Comparison of ENCODE assay signal across 18 mouse cellular contexts in genomic region chr7:98798134-98798417, GRCm38 (mm10). TPM values are rescaled to one million over a fixed set of nuclear protein-coding genes. Genes with fewer than 3 reads are reported as not detected.
A peak's percentile ranks its signal among the peaks of the same experiment; 100 is the strongest.
DNase-seq lines count a peak whose midpoint lies in the region; ATAC-seq and TF ChIP-seq lines count a peak whose summit lies in the region.
"Had no signal": no experiment of that assay in that cellular context is flagged by ENCODE, and none has a peak within 500 bp of the region (broad histone marks: within the 10 kb centered on the region; RNA-seq: fewer than 3 reads in every experiment).

No protein-coding gene starts in this region.

- H3K9ac ChIP-seq in kidney, embryonic 15.5 days, result no peak overlapping the region
- H3K9ac ChIP-seq in embryonic facial prominence, embryonic 12.5 days, result no peak overlapping the region
- no peak overlapping the region for H3K9ac ChIP-seq in limb, embryonic 14.5 days (ENCODE audit: low read depth, low read length, severe bottlenecking)
- H3K9ac ChIP-seq: forebrain, postnatal 0 days; liver, embryonic 12.5 days; neural tube, embryonic 12.5 days had no signal

- H3K36me3 ChIP-seq in kidney, embryonic 15.5 days, result no peaks in the 10 kb centered on the region
- H3K36me3 ChIP-seq in embryonic facial prominence, embryonic 10.5 days (replicated peaks), result no peaks in the 10 kb centered on the region
- H3K36me3 ChIP-seq in embryonic facial prominence, embryonic 12.5 days, result no peaks in the 10 kb centered on the region
- no peaks in the 10 kb centered on the region for H3K36me3 ChIP-seq in limb, embryonic 14.5 days (ENCODE audit: control insufficient read depth, insufficient read depth, low read length)
- H3K36me3 ChIP-seq: liver, embryonic 12.5 days; neural tube, embryonic 12.5 days had no signal

- H3K9me3 ChIP-seq in kidney, embryonic 15.5 days (replicated peaks), result no peaks in the 10 kb centered on the region
- no peaks in the 10 kb centered on the region for H3K9me3 ChIP-seq in embryonic facial prominence, embryonic 10.5 days
- no peaks in the 10 kb centered on the region for H3K9me3 ChIP-seq in embryonic facial prominence, embryonic 12.5 days
- H3K9me3 ChIP-seq in limb, embryonic 14.5 days (ENCODE audit: control insufficient read depth, low read length), result no peaks in the 10 kb centered on the region
- H3K9me3 ChIP-seq: liver, embryonic 12.5 days; neural tube, embryonic 12.5 days had no signal

- H3K4me2 ChIP-seq in kidney, embryonic 15.5 days, result no peak overlapping the region
- H3K4me2 ChIP-seq in embryonic facial prominence, embryonic 12.5 days (replicated peaks), result no peak overlapping the region
- no peak overlapping the region for H3K4me2 ChIP-seq in limb, embryonic 14.5 days (replicated peaks; ENCODE audit: low read depth, low read length, severe bottlenecking)
- H3K4me2 ChIP-seq: liver, embryonic 12.5 days; neural tube, embryonic 12.5 days had no signal

- DNase-seq in kidney, postnatal 14 days, result no peak
- DNase-seq in embryonic facial prominence, embryonic 10.5 days (ENCODE audit: low spot score), result no peak
- DNase-seq in limb, embryonic 14.5 days (ENCODE audit: low spot score), result no peak
- DNase-seq in cerebellum, adult 9-11 months, result no peak
- no peak for DNase-seq in left cerebral cortex, postnatal 10 days (ENCODE audit: extremely low spot score in 1 of 2, low spot score in 2 of 2)
- DNase-seq: cerebellum, adult 18-20 months; cerebellum, postnatal 36 days; forebrain, postnatal 0 days; gastrocnemius, postnatal 36 days; lung, postnatal 10 days; thymus, postnatal 4 days had no signal

- H3K27ac ChIP-seq in kidney, embryonic 15.5 days, result peak overlapping the region; percentile 45; the same call in 1 of the 2 replicates
- H3K27ac ChIP-seq in embryonic facial prominence, embryonic 10.5 days (replicated peaks), result peak overlapping the region; percentile 49
- peak overlapping the region; percentile 51 for H3K27ac ChIP-seq in embryonic facial prominence, embryonic 12.5 days
- peak overlapping the region; percentile 40; the same call in 1 of the 2 replicates for H3K27ac ChIP-seq in limb, embryonic 14.5 days (replicated peaks; ENCODE audit: low read depth, low read length)
- H3K27ac ChIP-seq: liver, embryonic 12.5 days; neural tube, embryonic 12.5 days had no signal

- H3K4me1 ChIP-seq in kidney, embryonic 15.5 days, result peaks cover 37% of the 10 kb centered on the region
- peaks cover 45% of the 10 kb centered on the region for H3K4me1 ChIP-seq in embryonic facial prominence, embryonic 10.5 days
- peaks cover 34% of the 10 kb centered on the region for H3K4me1 ChIP-seq in embryonic facial prominence, embryonic 12.5 days
- peaks cover 25% of the 10 kb centered on the region for H3K4me1 ChIP-seq in limb, embryonic 14.5 days (ENCODE audit: control insufficient read depth, insufficient read depth, low read length)
- H3K4me1 ChIP-seq: liver, embryonic 12.5 days had no signal

- ATAC-seq in kidney, embryonic 15.5 days (replicated peaks; ENCODE audit: low FRiP score), result peak; percentile 49
- ATAC-seq in embryonic facial prominence, embryonic 12.5 days (ENCODE audit: insufficient number of reproducible peaks, insufficient read depth, low FRiP score, low TSS enrichment), result 0 out of 2 replicates have a peak, but pooled peaks have one; percentile 43
- no peak for ATAC-seq in limb, embryonic 14.5 days (ENCODE audit: low FRiP score, low read depth)
- ATAC-seq: forebrain, postnatal 0 days; hindbrain, embryonic 16.5 days; intestine, postnatal 0 days; liver, embryonic 12.5 days had no signal

- no peak overlapping the region for H3K4me3 ChIP-seq in kidney, embryonic 15.5 days (replicated peaks)
- H3K4me3 ChIP-seq in embryonic facial prominence, embryonic 10.5 days, result 0 out of 2 replicates have a peak overlapping the region, but pooled peaks have one; percentile 1
- no peak overlapping the region for H3K4me3 ChIP-seq in embryonic facial prominence, embryonic 12.5 days
- H3K4me3 ChIP-seq in limb, embryonic 14.5 days (replicated peaks; ENCODE audit: low read length), result no peak overlapping the region
- H3K4me3 ChIP-seq: liver, embryonic 12.5 days; neural tube, embryonic 12.5 days had no signal

- TF ChIP-seq POLR2A in limb, embryonic 14.5 days (IDR thresholded peaks at IDR 0.05; ENCODE audit: borderline replicate concordance, extremely low read depth, insufficient read depth, insufficient read length), result no peak

- intact Hi-C loops in left cerebral cortex, postnatal 10 days (cut with DNase I), result no loop called here

- WGBS in kidney, embryonic 15.5 days, result 18% methylated on average over 3 of the region's 3 CpGs
- 17% methylated on average over 3 of the region's 3 CpGs for WGBS in embryonic facial prominence, embryonic 10.5 days
- 16% methylated on average over 3 of the region's 3 CpGs for WGBS in embryonic facial prominence, embryonic 12.5 days
- 26% methylated on average over 3 of the region's 3 CpGs for WGBS in limb, embryonic 14.5 days

- H3K27me3 ChIP-seq in kidney, embryonic 15.5 days, result no peaks in the 10 kb centered on the region
- H3K27me3 ChIP-seq in embryonic facial prominence, embryonic 10.5 days (replicated peaks; ENCODE audit: low read depth, poor library complexity, severe bottlenecking), result peaks cover 4% of the 10 kb centered on the region; the same call in 1 of the 2 replicates
- no peaks in the 10 kb centered on the region for H3K27me3 ChIP-seq in embryonic facial prominence, embryonic 12.5 days
- H3K27me3 ChIP-seq in limb, embryonic 14.5 days (ENCODE audit: control insufficient read depth, insufficient read depth, low read length), result no peaks in the 10 kb centered on the region
- H3K27me3 ChIP-seq: neural tube, embryonic 12.5 days had no signal

RNA-seq across cellular contexts. Expression of gene Wnt11, which starts 36.8 kb away (rescaled TPM):
- 35.5 and 36.9 TPM in 2 replicates for polyA plus RNA-seq in kidney, embryonic 15.5 days (2015; fragmentation: Nextera tagmentation; extraction: Ambion mirVana)
- polyA plus RNA-seq in embryonic facial prominence, embryonic 10.5 days (2016; fragmentation: Nextera tagmentation; extraction: Ambion mirVana), result 2.0 TPM in 2 replicates
- 24.3 and 25.7 TPM in 2 replicates for polyA plus RNA-seq in embryonic facial prominence, embryonic 12.5 days (2016; fragmentation: Nextera tagmentation; extraction: Ambion mirVana)
- 115 and 178 TPM in 2 replicates for polyA plus RNA-seq in limb, embryonic 14.5 days (2012; rRNA removed)
- polyA plus RNA-seq in limb, embryonic 14.5 days (2014; fragmentation: Nextera tagmentation; extraction: Ambion mirVana), result 39.1 and 40.1 TPM in 2 replicates
- under 1 TPM; 0.69 to 0.99 TPM for total RNA-seq in left cerebral cortex, postnatal 10 days (2021)
- total RNA-seq: megakaryocyte-erythroid progenitor cell, adult 5-6 weeks had no signal
